Mouse (Mus musculus) liver, embryonic 12.5 days (tissue): ENCODE measurements around the gene Wnt10b. TPM values are rescaled to one million over a fixed set of nuclear protein-coding genes. Genes with fewer than 3 reads are reported as not detected.

Experiments
- ATAC-seq: fragments of 200-750 bp; cut with Nextera tagmentation; 2 replicates; pipeline ENCODE4 v1.8.0; 2017; ENCODE audit warnings: moderate number of reproducible peaks, mild to moderate bottlenecking, moderate library complexity
- H3K27ac ChIP-seq: fragments of 300-500 bp; sonication (generic); 2 replicates; pipeline ENCODE4 v1.5.1; 2016; ENCODE audit warnings: mild to moderate bottlenecking
- H3K27me3 ChIP-seq: fragments of 300-500 bp; sonication (generic); replicated peaks from 2 replicates; pipeline ENCODE4 v1.6.1; 2016; ENCODE audit warnings: mild to moderate bottlenecking, moderate library complexity
- H3K36me3 ChIP-seq: fragments of 300-500 bp; sonication (generic); 2 replicates; pipeline ENCODE4 v1.6.1; 2016; ENCODE audit warnings: mild to moderate bottlenecking, moderate library complexity
- H3K4me1 ChIP-seq: fragments of 300-500 bp; sonication (generic); 2 replicates; pipeline ENCODE4 v1.6.1; 2016
- H3K4me2 ChIP-seq: fragments of 300-500 bp; sonication (generic); 2 replicates; pipeline ENCODE4 v1.6.1; 2016; ENCODE audit warnings: mild to moderate bottlenecking, moderate library complexity
- H3K4me3 ChIP-seq: fragments of 300-500 bp; sonication (generic); 2 replicates; pipeline ENCODE4 v1.5.1; 2016; ENCODE audit warnings: mild to moderate bottlenecking, moderate library complexity
- H3K9ac ChIP-seq: fragments of 300-500 bp; sonication (generic); 2 replicates; pipeline ENCODE4 v1.6.1; 2016; ENCODE audit warnings: mild to moderate bottlenecking, moderate library complexity
- H3K9me3 ChIP-seq: fragments of 300-500 bp; sonication (generic); replicated peaks from 2 replicates; pipeline ENCODE4 v1.6.1; 2016; ENCODE audit warnings: mild to moderate bottlenecking, moderate library complexity
- WGBS: fragments of 180-500 bp; shearing (Covaris S2); methylation state at CpG from one replicate; pipeline ENCODE4 v1.1.7; 2016; ENCODE audit not compliant: insufficient replicate concordance; 5-methylcytosine and 5-hydroxymethylcytosine counted together
- polyA plus RNA-seq: library from polyadenylated mRNA; unstranded; fragments of >200 nt; fragmentation: Nextera tagmentation; extraction: Ambion mirVana; gene quantifications from 2 replicates; pipeline ENCODE4 v1.2.1, GENCODE M21; 2016

Wnt10b gene
- polyA plus RNA-seq, 1 experiment from 2014 or later: not detected

DNA sequence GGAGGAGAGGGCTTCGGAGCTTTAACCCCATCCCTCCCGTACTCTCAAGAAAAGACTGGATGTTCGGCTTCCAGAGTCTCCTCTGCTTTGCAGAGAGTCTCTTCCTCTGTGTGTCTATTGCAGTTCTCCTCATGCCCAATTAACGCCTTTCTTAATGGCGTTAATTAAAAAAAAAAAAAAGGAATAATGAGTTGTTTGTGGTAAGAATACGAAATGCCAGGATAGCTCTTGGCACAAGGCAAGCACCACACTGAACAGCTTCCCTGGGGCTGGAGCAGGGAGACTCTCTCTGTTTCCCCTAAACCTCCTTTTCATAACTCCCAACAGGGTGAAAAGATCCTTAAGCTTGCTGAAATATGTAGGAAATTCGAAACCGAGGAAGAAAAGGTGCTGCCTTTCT, 55.8 kb downstream of the Wnt10b start:
- no peak overlapping the region for H3K4me2 ChIP-seq

More for the DNA sequence above, 55.8 kb downstream of the Wnt10b start:
- no peak for ATAC-seq
- Histone ChIP-seq H3K4me1 (peaks cover 26% of the 10 kb centered on the region), H3K9ac (no peak overlapping the region), H3K27me3 (peaks cover 66% of the 10 kb centered on the region), H3K4me3 (no peak overlapping the region), H3K27ac (no peak overlapping the region), H3K9me3 (no peaks in the 10 kb centered on the region), H3K36me3 (no peaks in the 10 kb centered on the region)
- 74% methylated on average over 8 of the region's 8 CpGs for WGBS

Other genes starting within 250 kb of the Wnt10b start
- gene Kansl2, start 243.9 kb downstream of the Wnt10b start, polyA plus RNA-seq: 78.4 and 78.5 TPM in 2 replicates
- 34.4 and 35.5 TPM in 2 replicates for gene Ccnt1, start 207.2 kb downstream of the Wnt10b start, polyA plus RNA-seq
- gene 4930415O20Rik, start 207.1 kb downstream of the Wnt10b start, polyA plus RNA-seq: not detected in 2 replicates
- gene Adcy6, start 168.1 kb downstream of the Wnt10b start, polyA plus RNA-seq: 9.7 and 10.2 TPM in 2 replicates
- 3.8 and 4.9 TPM in 2 replicates for gene Cacnb3, start 147.3 kb downstream of the Wnt10b start, polyA plus RNA-seq
- gene Ddx23, start 115.3 kb downstream of the Wnt10b start, polyA plus RNA-seq: 15.9 and 16.2 TPM in 2 replicates
- 0.30 and 0.50 TPM in 2 replicates for gene Rnd1, start 100.7 kb downstream of the Wnt10b start, polyA plus RNA-seq
- gene Ccdc65, start 69.9 kb downstream of the Wnt10b start, polyA plus RNA-seq: 0.06 TPM in 1 of 2 replicates, not detected in the other
- gene Fkbp11, start 50.0 kb downstream of the Wnt10b start, polyA plus RNA-seq: 83.5 and 90.2 TPM in 2 replicates
- gene Arf3, start 14.9 kb downstream of the Wnt10b start, polyA plus RNA-seq: 22.4 TPM in 2 replicates
- gene Wnt1, start 11.7 kb upstream of the Wnt10b start, polyA plus RNA-seq: not detected in 2 replicates
- gene Ddn, start 31.3 kb upstream of the Wnt10b start, polyA plus RNA-seq: not detected in 2 replicates
- gene Prkag1, start 53.4 kb upstream of the Wnt10b start, polyA plus RNA-seq: 114 TPM in 2 replicates
- gene Kmt2d, start 93.1 kb upstream of the Wnt10b start, polyA plus RNA-seq: 7.0 TPM in 2 replicates
- 4.9 TPM in 2 replicates for gene Rhebl1, start 116.4 kb upstream of the Wnt10b start, polyA plus RNA-seq
- gene Dhh, start 120.4 kb upstream of the Wnt10b start, polyA plus RNA-seq: 0.25 and 0.32 TPM in 2 replicates
- 4.4 and 4.6 TPM in 2 replicates for gene Lmbr1l, start 140.1 kb upstream of the Wnt10b start, polyA plus RNA-seq
- gene Tuba1b, start 156.4 kb upstream of the Wnt10b start, polyA plus RNA-seq: 1,333 and 1,388 TPM in 2 replicates
- gene Gm49450, start 175.4 kb upstream of the Wnt10b start, polyA plus RNA-seq: not detected in 2 replicates
- gene Tuba1a, start 175.6 kb upstream of the Wnt10b start, polyA plus RNA-seq: 180 and 181 TPM in 2 replicates